ENCODE assay signal across 27 mouse cellular contexts in genomic region chr4:12287079-12287686, GRCm38 (mm10).
A peak's percentile ranks its signal among the peaks of the same experiment; 100 is the strongest.
DNase-seq lines count a peak whose midpoint lies in the region; ATAC-seq and TF ChIP-seq lines count a peak whose summit lies in the region.
"Had no signal": no experiment of that assay in that cellular context is flagged by ENCODE, and none has a peak within 500 bp of the region (broad histone marks: within the 10 kb centered on the region; RNA-seq: fewer than 3 reads in every experiment).

No protein-coding gene starts in this region.

- no peaks in the 10 kb centered on the region for H3K27me3 ChIP-seq in forebrain, embryonic 15.5 days
- H3K27me3 ChIP-seq in forebrain, embryonic 12.5 days, result no peaks in the 10 kb centered on the region
- H3K27me3 ChIP-seq in lung, embryonic 14.5 days (ENCODE audit: insufficient read depth, low read length), result no peaks in the 10 kb centered on the region
- no peaks in the 10 kb centered on the region for H3K27me3 ChIP-seq in neural tube, embryonic 13.5 days
- H3K27me3 ChIP-seq in neural tube, embryonic 15.5 days (replicated peaks), result no peaks in the 10 kb centered on the region
- H3K27me3 ChIP-seq in embryonic facial prominence, embryonic 10.5 days (replicated peaks; ENCODE audit: low read depth, poor library complexity, severe bottlenecking), result no peaks in the 10 kb centered on the region
- H3K27me3 ChIP-seq: embryonic facial prominence, embryonic 12.5 days; heart, embryonic 15.5 days; hindbrain, embryonic 15.5 days; intestine, embryonic 15.5 days; limb, embryonic 13.5 days; neural tube, embryonic 12.5 days; Patski; stomach, embryonic 15.5 days had no signal

- peak overlapping the region; percentile 52 for H3K27ac ChIP-seq in forebrain, embryonic 15.5 days (replicated peaks)
- no peak overlapping the region for H3K27ac ChIP-seq in forebrain, embryonic 12.5 days
- no peak overlapping the region for H3K27ac ChIP-seq in lung, embryonic 14.5 days (ENCODE audit: low read depth)
- H3K27ac ChIP-seq in neural tube, embryonic 13.5 days (replicated peaks), result peak overlapping the region; percentile 79
- no peak overlapping the region for H3K27ac ChIP-seq in neural tube, embryonic 15.5 days (replicated peaks)
- H3K27ac ChIP-seq in embryonic facial prominence, embryonic 10.5 days (replicated peaks), result no peak overlapping the region
- H3K27ac ChIP-seq: embryonic facial prominence, embryonic 12.5 days; heart, embryonic 10.5 days; heart, embryonic 15.5 days; hindbrain, embryonic 15.5 days; intestine, embryonic 15.5 days; layer of hippocampus, adult 2 months; limb, embryonic 13.5 days; neural tube, embryonic 12.5 days; stomach, embryonic 15.5 days had no signal

- H3K4me2 ChIP-seq in forebrain, embryonic 15.5 days (replicated peaks), result no peak overlapping the region
- H3K4me2 ChIP-seq in forebrain, embryonic 12.5 days, result no peak overlapping the region
- H3K4me2 ChIP-seq in lung, embryonic 14.5 days, result no peak overlapping the region
- H3K4me2 ChIP-seq in neural tube, embryonic 13.5 days, result no peak overlapping the region
- H3K4me2 ChIP-seq in neural tube, embryonic 15.5 days, result no peak overlapping the region
- H3K4me2 ChIP-seq: embryonic facial prominence, embryonic 12.5 days; heart, embryonic 15.5 days; hindbrain, embryonic 15.5 days; intestine, embryonic 15.5 days; limb, embryonic 13.5 days; liver, embryonic 11.5 days; neural tube, embryonic 12.5 days; stomach, embryonic 15.5 days had no signal

- no peaks in the 10 kb centered on the region for H3K36me3 ChIP-seq in forebrain, embryonic 15.5 days
- no peaks in the 10 kb centered on the region for H3K36me3 ChIP-seq in forebrain, embryonic 12.5 days (replicated peaks)
- no peaks in the 10 kb centered on the region for H3K36me3 ChIP-seq in lung, embryonic 14.5 days (ENCODE audit: insufficient read depth)
- H3K36me3 ChIP-seq in neural tube, embryonic 13.5 days, result no peaks in the 10 kb centered on the region
- no peaks in the 10 kb centered on the region for H3K36me3 ChIP-seq in neural tube, embryonic 15.5 days
- no peaks in the 10 kb centered on the region for H3K36me3 ChIP-seq in embryonic facial prominence, embryonic 10.5 days (replicated peaks)
- H3K36me3 ChIP-seq: embryonic facial prominence, embryonic 12.5 days; heart, embryonic 10.5 days; heart, embryonic 15.5 days; hindbrain, embryonic 15.5 days; intestine, embryonic 15.5 days; limb, embryonic 13.5 days; neural tube, embryonic 12.5 days; stomach, embryonic 15.5 days had no signal

- H3K9ac ChIP-seq in forebrain, embryonic 15.5 days (replicated peaks), result no peak overlapping the region
- H3K9ac ChIP-seq in forebrain, embryonic 12.5 days, result no peak overlapping the region
- H3K9ac ChIP-seq in lung, embryonic 14.5 days, result no peak overlapping the region
- H3K9ac ChIP-seq in neural tube, embryonic 13.5 days, result no peak overlapping the region
- H3K9ac ChIP-seq in neural tube, embryonic 15.5 days (replicated peaks), result no peak overlapping the region
- H3K9ac ChIP-seq: embryonic facial prominence, embryonic 12.5 days; heart, embryonic 15.5 days; hindbrain, embryonic 15.5 days; intestine, embryonic 15.5 days; limb, embryonic 13.5 days; neural tube, embryonic 12.5 days; stomach, embryonic 15.5 days had no signal

- no peak for TF ChIP-seq CTCF in lung, embryonic 14.5 days (IDR thresholded peaks at IDR 0.05; ENCODE audit: low read depth)

- H3K4me1 ChIP-seq in forebrain, embryonic 15.5 days, result peaks cover 8% of the 10 kb centered on the region; the same call in 1 of the 2 replicates
- no peaks in the 10 kb centered on the region for H3K4me1 ChIP-seq in forebrain, embryonic 12.5 days
- H3K4me1 ChIP-seq in lung, embryonic 14.5 days (ENCODE audit: insufficient read depth), result no peaks in the 10 kb centered on the region
- H3K4me1 ChIP-seq in neural tube, embryonic 13.5 days (replicated peaks), result peaks cover 4% of the 10 kb centered on the region
- H3K4me1 ChIP-seq in neural tube, embryonic 15.5 days, result no peaks in the 10 kb centered on the region
- H3K4me1 ChIP-seq in embryonic facial prominence, embryonic 10.5 days, result no peaks in the 10 kb centered on the region
- H3K4me1 ChIP-seq: embryonic facial prominence, embryonic 12.5 days; heart, embryonic 10.5 days; heart, embryonic 15.5 days; hindbrain, embryonic 15.5 days; intestine, embryonic 15.5 days; limb, embryonic 13.5 days; neural tube, embryonic 12.5 days; stomach, embryonic 15.5 days had no signal

- H3K9me3 ChIP-seq in forebrain, embryonic 15.5 days, result no peaks in the 10 kb centered on the region
- H3K9me3 ChIP-seq in forebrain, embryonic 12.5 days, result no peaks in the 10 kb centered on the region
- H3K9me3 ChIP-seq in lung, embryonic 14.5 days (ENCODE audit: low read depth, low read length), result no peaks in the 10 kb centered on the region
- no peaks in the 10 kb centered on the region; the same call in 1 of the 2 replicates for H3K9me3 ChIP-seq in neural tube, embryonic 13.5 days
- H3K9me3 ChIP-seq in neural tube, embryonic 15.5 days (replicated peaks), result no peaks in the 10 kb centered on the region
- no peaks in the 10 kb centered on the region for H3K9me3 ChIP-seq in embryonic facial prominence, embryonic 10.5 days
- H3K9me3 ChIP-seq: embryonic facial prominence, embryonic 12.5 days; heart, embryonic 10.5 days; heart, embryonic 15.5 days; hindbrain, embryonic 15.5 days; intestine, embryonic 15.5 days; limb, embryonic 13.5 days; neural tube, embryonic 12.5 days; stomach, embryonic 15.5 days had no signal

- peak; percentile 79 for ATAC-seq in forebrain, embryonic 15.5 days (replicated peaks)
- ATAC-seq in forebrain, embryonic 12.5 days (ENCODE audit: low FRiP score), result no peak
- ATAC-seq in lung, embryonic 14.5 days (ENCODE audit: insufficient read depth), result no peak
- peak; percentile 51; the same call in 1 of the 2 replicates for ATAC-seq in neural tube, embryonic 13.5 days (ENCODE audit: low read depth)
- ATAC-seq in neural tube, embryonic 15.5 days (ENCODE audit: low FRiP score), result no peak
- ATAC-seq: intestine, embryonic 15.5 days; lung, postnatal 0 days; Patski had no signal

- WGBS in forebrain, embryonic 15.5 days, result 35% methylated on average over 4 of the region's 4 CpGs
- 51% methylated on average over 4 of the region's 4 CpGs for WGBS in forebrain, embryonic 12.5 days
- 41% methylated on average over 4 of the region's 4 CpGs for WGBS in lung, embryonic 14.5 days
- 46% methylated on average over 4 of the region's 4 CpGs for WGBS in neural tube, embryonic 13.5 days
- WGBS in neural tube, embryonic 15.5 days, result 39% methylated on average over 4 of the region's 4 CpGs
- WGBS in embryonic facial prominence, embryonic 10.5 days, result 85% methylated on average over 4 of the region's 4 CpGs

- DNase-seq in lung, embryonic 14.5 days, result peak; percentile 57
- no peak for DNase-seq in lung, postnatal 10 days
- DNase-seq in embryonic facial prominence, embryonic 10.5 days (ENCODE audit: low spot score), result no peak
- DNase-seq: adrenal gland, postnatal 10 days; cerebellum, adult 11 months; cerebellum, adult 9-10 months; cerebellum, postnatal 36 days; gastrocnemius, postnatal 25 days; kidney, adult 2 months; kidney, postnatal 36 days had no signal

- H3K4me3 ChIP-seq in forebrain, embryonic 15.5 days, result no peak overlapping the region
- no peak overlapping the region for H3K4me3 ChIP-seq in forebrain, embryonic 12.5 days (replicated peaks)
- H3K4me3 ChIP-seq in lung, embryonic 14.5 days (ENCODE audit: low read depth, low read length), result no peak overlapping the region
- no peak overlapping the region for H3K4me3 ChIP-seq in neural tube, embryonic 13.5 days
- no peak overlapping the region for H3K4me3 ChIP-seq in neural tube, embryonic 15.5 days (replicated peaks)
- no peak overlapping the region for H3K4me3 ChIP-seq in embryonic facial prominence, embryonic 10.5 days
- H3K4me3 ChIP-seq: embryonic facial prominence, embryonic 12.5 days; heart, embryonic 10.5 days; heart, embryonic 15.5 days; hindbrain, embryonic 15.5 days; intestine, embryonic 15.5 days; layer of hippocampus, adult 2 months; limb, embryonic 13.5 days; myocyte; neural tube, embryonic 12.5 days; stomach, embryonic 15.5 days had no signal

Comparison
In these comparisons a context has a peak if more than half of its experiments do, and no peak if none do; other contexts are left out.
1. ATAC-seq: peak in forebrain, embryonic 15.5 days (single experiment) and neural tube, embryonic 13.5 days (single experiment); none in forebrain, embryonic 12.5 days (single experiment), lung, embryonic 14.5 days (single experiment) and neural tube, embryonic 15.5 days (single experiment).
2. H3K27ac ChIP-seq: peak in forebrain, embryonic 15.5 days (single experiment) and neural tube, embryonic 13.5 days (single experiment); none in forebrain, embryonic 12.5 days (single experiment), lung, embryonic 14.5 days (single experiment), neural tube, embryonic 15.5 days (single experiment) and embryonic facial prominence, embryonic 10.5 days (single experiment).